Mouse (Mus musculus): Measurements from ENCODE around the gene Agtrap.
"Not testable (repeated sequence)": the region's sequence is repeated elsewhere in the genome, so short reads cannot be mapped to it uniquely, and the experiment has no call there.

The Agtrap gene

DNA sequence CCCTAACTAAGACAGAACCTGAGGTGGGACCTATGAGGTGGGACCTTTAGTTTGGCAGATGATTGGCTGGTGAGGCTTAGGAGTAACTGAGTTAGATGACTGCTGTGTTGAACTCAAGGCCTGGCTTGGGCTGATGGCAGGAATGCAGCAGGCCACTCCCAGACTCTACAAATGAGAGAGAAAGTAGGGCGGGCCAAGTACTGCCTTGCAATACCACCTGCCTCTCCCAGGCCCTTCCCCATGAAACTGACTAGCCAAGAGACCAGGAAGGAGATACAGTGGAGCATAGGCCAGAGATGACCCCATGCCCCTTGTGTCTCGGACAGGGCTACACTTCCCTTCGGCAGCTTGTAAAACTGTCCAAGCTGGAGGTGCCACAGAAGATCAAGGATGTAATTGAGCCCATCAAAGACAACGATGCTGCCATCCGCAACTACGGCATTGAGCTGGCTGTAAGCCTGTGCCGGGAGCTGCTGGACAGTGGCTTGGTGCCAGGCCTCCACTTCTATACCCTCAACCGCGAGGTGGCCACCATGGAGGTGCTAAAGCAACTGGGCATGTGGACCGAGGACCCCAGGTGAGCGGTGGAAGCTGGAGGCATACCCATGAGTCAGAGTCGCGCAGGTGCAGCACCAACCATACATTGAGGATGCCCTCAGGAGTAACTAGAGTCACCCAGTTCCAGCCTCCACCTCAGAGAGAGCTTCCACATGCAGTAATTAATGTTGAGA, 36.6 kb downstream of the Agtrap start:
- no peak for DNase-seq (ENCODE audit: extremely low spot score, low spot score)

DNA sequence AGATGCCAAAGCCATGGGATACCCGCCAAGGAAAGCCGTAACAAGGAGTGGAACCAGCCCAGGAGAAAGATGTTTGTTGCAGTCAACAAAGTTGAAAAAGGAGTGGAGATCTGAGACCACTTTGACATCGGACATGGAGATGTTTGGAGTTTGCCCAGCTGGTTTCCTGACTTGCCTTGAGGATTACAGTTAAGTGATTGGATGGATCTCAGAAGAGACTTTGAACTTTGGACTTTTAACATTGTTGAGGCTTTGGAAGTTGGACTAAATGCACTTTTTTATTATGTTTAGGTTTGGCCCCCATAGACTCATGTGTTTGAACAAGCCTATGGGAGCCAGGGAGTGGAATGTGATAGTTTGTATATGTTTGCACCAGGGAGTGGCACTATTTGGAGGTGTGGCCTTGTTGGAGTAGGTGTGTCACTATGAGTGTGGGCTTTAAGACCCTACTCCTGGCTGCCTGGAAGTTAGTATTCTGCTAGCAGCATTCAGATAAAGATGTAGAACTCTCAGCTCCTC, 37.4 kb downstream of the Agtrap start:
- DNase-seq (ENCODE audit: extremely low spot score, low spot score): not testable (repeated sequence)

DNA sequence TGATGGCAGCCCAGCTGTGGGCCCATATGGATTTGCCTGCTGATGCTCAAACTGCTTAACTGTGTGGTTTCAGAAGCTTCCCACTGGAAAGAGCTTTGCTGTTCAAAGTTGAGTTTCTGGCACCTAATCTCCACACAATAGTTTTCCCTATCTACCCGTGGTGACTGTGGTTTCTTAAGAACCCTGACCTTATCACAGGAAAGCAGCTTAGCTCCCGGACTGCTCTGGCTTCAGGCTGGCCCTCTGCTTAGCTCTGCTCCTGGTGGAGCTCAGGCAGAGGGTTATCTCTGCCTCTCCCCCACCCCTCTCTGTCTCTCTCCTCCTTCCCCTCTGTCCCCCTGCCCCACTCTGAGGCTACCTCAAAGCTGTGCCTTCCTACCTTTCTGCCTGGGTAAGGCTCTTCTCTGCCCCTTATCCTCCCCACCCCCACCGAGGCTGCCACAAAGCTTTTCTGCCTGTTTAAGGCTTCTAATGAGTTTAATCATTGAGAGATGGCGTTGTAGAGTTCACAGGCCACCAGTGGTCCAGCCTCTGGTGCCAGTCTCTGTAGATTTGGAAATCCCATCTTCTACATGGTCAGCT, 41.3 kb downstream of the Agtrap start:
- DNase-seq (ENCODE audit: extremely low spot score, low spot score): no peak

DNA sequence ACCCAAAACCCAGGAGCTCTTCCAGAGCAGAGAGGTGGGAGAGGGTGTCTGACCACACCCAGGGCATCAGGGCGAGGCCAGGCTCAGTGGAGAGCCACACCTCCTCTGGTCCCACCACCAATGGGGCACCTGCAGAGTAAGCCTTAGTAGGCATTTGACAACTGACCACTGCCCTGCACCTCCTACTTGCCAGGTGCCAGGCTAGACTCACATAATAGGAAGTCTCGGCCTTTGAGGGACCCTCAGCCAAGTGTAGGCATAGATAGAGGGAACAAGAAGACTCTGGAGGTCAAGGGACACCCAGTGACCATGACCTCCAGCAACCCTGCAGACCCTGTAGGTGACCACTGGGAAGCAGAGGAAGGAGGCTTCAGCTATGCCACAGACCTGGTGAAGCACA, 43.7 kb downstream of the Agtrap start:
- DNase-seq (ENCODE audit: extremely low spot score, low spot score): no peak

DNA sequence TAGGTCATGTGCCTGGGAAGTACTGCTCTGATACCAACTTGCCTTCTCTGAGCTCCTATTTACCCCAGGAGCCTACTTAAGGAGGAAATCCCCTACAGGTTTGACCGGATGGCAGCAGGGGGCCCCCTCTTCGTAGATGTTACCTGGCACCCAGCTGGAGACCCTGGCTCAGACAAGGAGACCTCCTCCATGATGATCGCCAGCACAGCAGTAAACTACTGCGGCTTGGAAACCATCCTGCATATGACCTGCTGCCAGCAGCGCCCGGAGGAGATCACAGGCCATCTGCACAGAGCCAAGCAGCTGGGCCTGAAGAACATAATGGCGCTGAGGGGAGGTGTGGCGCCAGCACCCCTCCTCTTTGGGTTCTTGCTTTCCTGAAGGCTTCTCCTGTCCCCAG, 44.5 kb downstream of the Agtrap start:
- DNase-seq (ENCODE audit: extremely low spot score, low spot score): not testable (repeated sequence)

DNA sequence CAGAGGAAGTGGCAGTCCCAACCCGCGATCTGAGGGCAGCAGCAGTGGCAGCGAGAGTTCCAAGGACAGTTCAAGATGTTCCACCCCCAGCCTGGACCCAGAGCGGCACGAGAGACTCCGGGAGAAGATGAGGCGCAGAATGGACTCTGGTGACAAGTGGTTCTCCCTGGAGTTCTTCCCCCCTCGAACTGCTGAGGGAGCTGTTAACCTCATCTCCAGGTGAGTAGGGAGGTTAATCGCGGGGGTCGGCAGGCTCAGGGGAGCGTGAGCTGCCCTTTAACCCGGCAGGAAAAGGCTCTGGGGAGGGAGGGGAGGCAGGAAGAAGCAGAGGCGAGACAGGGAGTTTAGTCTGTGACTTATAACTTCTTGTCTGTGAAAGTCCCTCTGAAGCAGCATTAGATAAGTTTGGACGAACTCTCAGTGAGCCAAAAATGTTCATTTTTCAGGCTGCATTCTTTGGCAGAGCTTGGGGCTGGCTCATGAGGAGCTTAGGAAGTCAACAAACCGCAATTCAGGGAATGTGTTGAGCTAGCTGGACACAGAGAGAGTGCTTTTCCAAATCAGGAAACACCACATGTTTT, 46.1 kb downstream of the Agtrap start:
- DNase-seq (ENCODE audit: extremely low spot score, low spot score): peak; percentile 41

DNA sequence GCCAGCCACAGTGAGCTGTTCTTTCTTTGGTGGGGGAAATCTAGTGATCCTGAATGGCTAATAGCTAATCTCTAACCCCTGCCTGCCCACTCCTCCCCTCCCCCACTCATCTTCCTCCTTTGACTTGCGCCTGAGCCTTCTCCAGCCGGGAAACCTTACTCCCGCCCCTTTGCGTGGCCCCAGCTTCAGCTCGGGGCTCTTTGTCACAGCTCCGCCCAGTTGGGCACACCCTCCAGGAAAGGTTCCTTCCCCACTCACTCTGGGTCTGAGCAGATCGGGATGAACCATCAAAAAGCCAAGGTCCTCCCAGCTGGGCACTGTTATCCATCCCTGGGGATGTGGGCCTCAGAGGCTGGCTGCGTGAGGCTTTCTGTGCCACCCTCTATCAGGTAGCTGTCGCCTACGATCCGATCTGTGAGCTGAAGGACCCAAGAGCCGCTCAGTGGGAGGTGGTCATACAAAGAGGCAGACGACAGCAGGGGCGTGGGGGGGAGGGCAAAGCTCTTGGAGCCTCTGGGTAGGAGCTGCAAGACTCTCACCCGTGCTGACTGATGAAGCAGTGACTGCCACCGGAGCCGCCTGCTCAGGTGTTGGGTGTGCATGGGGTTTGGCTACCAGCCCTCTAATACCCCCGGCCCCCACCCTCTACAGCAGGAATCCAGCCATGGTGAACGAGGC, 46.8 kb downstream of the Agtrap start:
- DNase-seq (ENCODE audit: extremely low spot score, low spot score): peak; percentile 81

DNA sequence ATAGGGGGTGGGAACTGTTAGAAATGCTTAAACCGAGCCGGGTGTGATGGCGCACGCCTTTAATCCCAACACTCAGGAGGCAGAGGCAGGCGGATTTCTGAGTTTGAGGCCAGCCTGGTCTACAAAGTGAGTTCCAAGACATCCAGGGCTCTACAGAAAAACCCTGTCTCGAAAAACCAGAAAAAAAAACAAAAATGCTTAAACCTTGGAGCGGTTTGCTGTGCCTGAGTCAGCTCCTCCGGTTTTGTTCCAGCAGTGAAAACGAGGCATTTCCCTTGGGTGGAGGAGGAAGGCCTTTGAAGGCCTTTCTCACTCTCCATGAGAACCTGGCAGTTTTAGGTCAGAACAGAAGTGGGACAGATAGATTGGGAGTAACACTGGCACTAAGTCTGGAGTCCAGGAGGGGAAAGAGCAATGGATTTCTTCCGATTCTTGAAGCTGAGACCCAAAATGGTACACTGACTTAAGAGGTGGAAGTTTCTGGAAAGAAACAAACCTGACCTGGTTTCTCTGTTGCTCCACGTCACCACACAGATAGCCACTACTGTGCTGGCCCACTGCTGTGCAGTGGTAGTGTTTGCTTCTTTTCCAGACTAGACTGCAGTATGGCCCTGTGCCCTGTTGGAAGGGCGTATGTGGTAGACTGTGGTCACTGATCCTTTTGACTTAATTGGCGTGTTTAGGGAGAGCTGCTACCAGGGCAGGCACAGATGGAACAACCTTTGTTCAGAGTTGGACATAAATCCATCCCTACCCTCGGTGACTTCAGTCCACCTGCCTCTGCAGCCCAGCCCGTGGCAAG, 47.6 kb downstream of the Agtrap start:
- DNase-seq (ENCODE audit: extremely low spot score, low spot score): no peak

DNA sequence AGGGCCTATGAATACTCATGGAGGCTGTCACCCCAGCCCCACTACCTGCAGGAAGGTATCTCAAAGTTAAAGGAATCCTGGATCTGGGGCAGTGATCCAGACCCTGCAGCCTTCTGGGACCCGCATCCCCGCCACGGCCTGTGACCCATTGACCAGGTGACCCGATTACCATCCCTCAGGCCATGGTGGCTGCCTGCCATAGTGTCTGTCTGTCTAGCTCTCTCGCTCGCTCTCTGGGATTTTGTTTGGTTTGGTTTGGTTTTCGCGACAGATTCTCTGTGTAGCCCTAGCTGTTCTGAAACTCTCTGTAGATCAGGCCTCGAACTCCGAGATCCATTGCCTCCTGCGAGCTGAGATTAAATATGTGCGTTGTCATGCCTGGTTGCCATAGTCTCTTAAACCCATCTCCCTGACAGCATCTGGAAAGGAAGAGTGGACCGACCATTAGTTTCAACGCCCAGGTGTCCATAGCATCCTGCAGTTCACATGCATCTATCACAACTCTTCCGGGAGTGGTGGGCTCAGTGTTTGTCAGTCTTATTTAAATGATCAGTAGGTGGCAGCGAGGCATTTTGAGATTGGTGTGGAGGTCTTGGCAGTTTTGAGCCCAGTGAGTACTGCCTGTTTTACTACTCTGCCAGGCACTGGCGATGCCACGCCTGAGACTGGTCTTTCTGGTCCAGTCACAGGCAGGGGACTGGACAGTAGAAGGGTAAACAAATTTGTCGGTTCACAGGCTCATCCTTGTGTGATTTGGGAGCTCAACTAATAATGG, 48.4 kb downstream of the Agtrap start:
- DNase-seq (ENCODE audit: extremely low spot score, low spot score): no peak

DNA sequence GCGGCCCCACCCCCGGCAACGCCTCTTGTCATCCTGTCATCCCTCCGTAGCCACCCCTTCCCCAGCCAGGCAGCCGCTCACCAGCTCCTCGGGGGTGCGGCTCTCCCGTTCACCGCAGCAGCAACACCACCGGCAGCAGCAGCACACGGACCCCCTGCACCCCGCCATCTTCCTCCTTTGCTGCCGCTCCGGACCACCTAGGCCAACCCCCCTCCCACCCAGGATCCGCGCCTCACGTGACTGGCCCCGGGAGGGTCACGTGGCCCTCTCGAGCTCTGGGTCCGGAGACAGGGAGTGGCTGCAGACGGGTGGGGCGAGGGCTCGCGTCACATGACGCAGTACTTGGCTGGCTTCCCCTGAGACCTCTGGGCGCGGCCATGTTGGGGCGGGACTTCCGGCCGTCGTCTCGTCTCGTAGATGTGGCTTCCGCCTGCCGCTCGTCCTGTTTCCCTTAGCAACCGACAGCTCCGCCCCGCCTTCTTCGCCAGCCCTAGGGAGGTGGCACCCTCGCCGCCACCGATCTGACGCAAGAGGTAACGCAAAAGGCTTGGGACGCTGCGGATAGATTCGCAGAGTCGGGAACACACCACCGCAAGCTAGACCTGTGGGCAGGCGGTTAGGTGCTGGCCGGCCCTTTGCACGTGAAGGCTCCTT, 49.1 kb downstream of the Agtrap start, which contains the start of the genes Clcn6 and Mthfr:
Gene Clcn6 (minus strand): TSS at position 222 of the 654 bp plus-strand sequence.
Gene Mthfr (plus strand): TSS at position 478 of the 654 bp plus-strand sequence.
- DNase-seq (ENCODE audit: extremely low spot score, low spot score): peak; percentile 100

DNA sequence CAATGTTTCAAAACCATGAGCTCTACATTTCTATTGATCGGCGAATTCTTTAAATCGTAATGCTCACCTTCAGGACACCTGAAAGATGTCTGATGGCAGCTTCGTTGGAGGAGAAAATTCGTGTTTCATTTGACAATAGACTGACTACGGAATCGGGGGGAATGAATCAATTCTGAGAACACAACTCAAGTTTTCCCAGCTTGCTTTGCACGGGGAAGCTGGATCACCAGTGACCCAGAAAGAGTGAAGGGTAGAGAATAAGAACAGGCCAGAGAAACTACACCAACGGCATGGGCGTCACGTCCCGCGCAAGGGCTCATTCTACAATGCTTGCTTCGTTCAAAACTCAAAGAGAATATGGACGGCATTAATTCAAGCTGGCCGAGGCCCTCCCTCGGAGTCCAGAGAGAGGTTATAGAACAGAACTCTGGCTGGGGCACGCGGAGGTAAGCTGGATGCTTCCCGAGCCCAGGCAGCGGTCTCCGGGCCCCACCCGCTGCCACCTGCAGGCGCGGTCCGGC, 49.7 kb downstream of the Agtrap start:
- DNase-seq (ENCODE audit: extremely low spot score, low spot score): no peak

DNA sequence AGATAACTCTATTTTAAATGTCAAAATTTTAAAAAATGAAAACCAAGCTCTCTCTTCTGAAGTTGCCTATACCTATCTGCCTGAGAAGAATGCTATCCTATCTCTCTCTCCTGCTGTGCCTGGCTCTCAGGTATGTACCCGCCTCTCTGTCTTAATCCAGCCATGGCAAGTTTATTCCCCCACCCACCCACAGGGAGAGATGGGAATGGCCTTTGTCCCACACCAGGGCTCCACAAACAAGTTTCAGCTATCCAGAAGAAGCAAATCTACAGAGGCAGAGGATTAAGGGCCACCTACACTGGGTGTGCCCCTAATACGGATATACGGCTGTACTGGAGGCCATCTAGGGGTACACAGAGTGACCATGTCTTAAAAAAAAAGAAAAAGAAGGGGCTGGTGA, 52.4 kb downstream of the Agtrap start:
- no peak for DNase-seq (ENCODE audit: extremely low spot score, low spot score)

DNA sequence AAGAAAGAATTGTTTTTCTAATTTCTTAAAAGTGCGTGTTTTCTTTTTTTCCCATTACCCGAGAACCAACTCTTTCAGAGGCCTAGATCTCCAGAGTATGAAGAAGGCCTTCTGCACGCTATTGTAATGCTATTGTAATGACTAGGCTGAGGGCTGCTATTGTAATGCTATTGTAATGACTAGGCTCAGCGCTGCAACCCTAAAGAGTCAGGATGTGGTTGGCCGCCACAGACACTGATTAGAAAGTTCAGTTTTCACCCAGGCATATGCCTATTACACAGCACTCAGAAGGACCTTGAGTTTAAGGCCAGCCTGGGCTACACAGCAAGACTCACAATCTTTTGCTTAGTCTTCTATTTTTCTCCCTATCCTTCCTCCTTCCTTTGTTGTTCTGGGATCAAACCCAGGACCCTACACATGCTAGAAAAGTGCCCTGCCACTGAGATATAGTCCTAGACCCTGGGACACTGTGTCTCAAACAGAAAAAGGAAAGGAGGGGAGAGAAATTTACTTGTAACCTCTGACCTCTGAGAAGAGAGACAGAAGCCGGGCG, 53.9 kb downstream of the Agtrap start:
- DNase-seq (ENCODE audit: extremely low spot score, low spot score): no peak

DNA sequence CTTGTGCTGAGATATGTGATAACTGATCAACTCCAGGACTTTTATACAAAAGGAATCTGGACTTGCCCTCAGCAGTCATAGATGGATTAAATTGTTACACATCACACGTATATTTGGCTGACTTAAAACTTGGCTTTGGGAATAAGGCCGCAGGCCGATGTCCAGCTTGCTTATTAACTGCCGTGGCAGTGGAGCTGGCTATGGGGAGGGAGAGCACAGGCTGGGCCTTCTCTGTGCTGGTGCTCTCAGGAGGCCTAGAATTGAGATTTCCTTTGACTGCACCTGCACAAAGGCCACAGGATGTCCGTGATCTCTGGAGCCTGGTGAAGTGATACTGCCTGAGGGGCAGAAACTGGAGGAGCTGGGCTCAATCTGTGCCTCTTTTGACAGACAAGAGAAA, 57.3 kb downstream of the Agtrap start:
- no peak for DNase-seq (ENCODE audit: extremely low spot score, low spot score)

DNA sequence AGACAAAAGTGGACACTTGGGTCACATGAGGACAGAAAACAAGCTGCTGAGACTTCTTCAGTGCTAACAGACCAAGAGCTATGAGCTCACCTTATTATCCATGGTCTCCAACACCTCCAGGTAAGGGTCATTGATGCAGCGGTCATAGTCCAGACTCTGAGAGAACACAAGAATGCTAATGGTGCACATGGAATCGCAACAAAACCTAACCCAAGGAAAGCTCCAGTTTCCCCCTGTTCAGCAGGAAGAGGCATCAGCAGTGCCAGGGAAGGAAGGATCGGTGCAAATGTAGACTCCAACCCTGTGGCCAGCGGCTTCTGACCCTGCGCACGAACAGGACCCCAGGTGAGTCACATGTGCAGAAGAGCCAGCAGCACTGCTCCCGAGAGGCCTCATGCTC, 58.5 kb downstream of the Agtrap start:
- DNase-seq (ENCODE audit: extremely low spot score, low spot score): no peak
